In the genomic region with DNA sequence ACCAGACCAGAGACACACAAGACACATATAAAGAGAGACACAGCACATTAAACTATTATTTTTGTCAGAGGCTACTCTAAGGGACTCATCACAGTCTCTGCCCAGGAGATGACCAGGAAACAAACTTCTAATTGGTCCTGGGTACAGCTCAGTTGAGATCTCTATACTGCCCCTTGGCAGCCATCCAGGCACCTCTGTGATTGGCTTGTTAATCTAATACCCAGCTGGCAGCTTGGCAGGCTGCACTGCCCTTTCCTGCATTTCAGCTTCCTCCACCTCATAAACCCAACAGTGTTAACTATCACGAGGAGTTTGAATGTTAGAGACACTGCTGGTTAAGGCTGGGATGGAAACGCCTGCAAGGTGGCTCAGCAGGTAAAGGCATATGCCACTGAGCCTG, we compare ENCODE assay signal across 21 mouse cellular contexts. TPM values are rescaled to one million over a fixed set of nuclear protein-coding genes. Genes with fewer than 3 reads are reported as not detected.
DNase-seq lines count a peak whose midpoint lies in the region; ATAC-seq lines count a peak whose summit lies in the region.
"Had no signal": no experiment of that assay in that cellular context is flagged by ENCODE, and none has a peak within 500 bp of the region (broad histone marks: within the 10 kb centered on the region; RNA-seq: fewer than 3 reads in every experiment).

No protein-coding gene starts in this region.

- H3K9me3 ChIP-seq in heart, embryonic 10.5 days, result no peaks in the 10 kb centered on the region
- H3K9me3 ChIP-seq: embryonic facial prominence, embryonic 10.5 days; forebrain, embryonic 15.5 days; hindbrain, embryonic 12.5 days; intestine, embryonic 15.5 days; neural tube, embryonic 13.5 days had no signal

- no peak for ATAC-seq in cerebellum, adult (ENCODE audit: insufficient number of reproducible peaks, low FRiP score, low TSS enrichment)
- ATAC-seq: forebrain, embryonic 15.5 days; intestine, embryonic 15.5 days; lung, postnatal 0 days had no signal

- peaks cover 14% of the 10 kb centered on the region for H3K4me1 ChIP-seq in heart, embryonic 10.5 days
- H3K4me1 ChIP-seq: forebrain, embryonic 15.5 days; hindbrain, embryonic 12.5 days; intestine, embryonic 15.5 days; neural tube, embryonic 13.5 days had no signal

- 78% methylated on average over 2 of the region's 2 CpGs for WGBS in heart, embryonic 10.5 days

- H3K4me3 ChIP-seq in heart, embryonic 10.5 days, result no peak overlapping the region
- H3K4me3 ChIP-seq: embryonic facial prominence, embryonic 10.5 days; forebrain, embryonic 15.5 days; heart, adult 2 months; hindbrain, embryonic 12.5 days; intestine, embryonic 15.5 days; neural tube, embryonic 13.5 days had no signal

- peak; percentile 65 to 70 for DNase-seq in cerebellum, postnatal 10 days
- DNase-seq in kidney, postnatal 14 days, result peak; percentile 14
- no peak for DNase-seq in kidney, adult 18-20 months
- peak; percentile 91 for DNase-seq in retina, postnatal 1 day
- no peak for DNase-seq in retina, embryonic 14.5 days (ENCODE audit: low spot score)
- DNase-seq in skeletal muscle tissue, adult 2 months (ENCODE audit: low read depth, low spot score), result peak; percentile 55
- DNase-seq in heart, embryonic 10.5 days (ENCODE audit: low spot score), result no peak
- DNase-seq: adrenal gland, adult 2 months; cerebellum, adult 11 months; heart, adult 2 months; spleen, adult 18-20 months had no signal

- H3K36me3 ChIP-seq in heart, embryonic 10.5 days, result 0 out of 2 replicates have a peak, but pooled peaks cover 4% of the 10 kb centered on the region
- H3K36me3 ChIP-seq: intestine, embryonic 15.5 days had no signal

- H3K27me3 ChIP-seq in heart, embryonic 10.5 days (ENCODE audit: insufficient read depth, poor library complexity, severe bottlenecking), result no peaks in the 10 kb centered on the region
- H3K27me3 ChIP-seq: forebrain, embryonic 15.5 days; hindbrain, embryonic 12.5 days; intestine, embryonic 15.5 days; neural tube, embryonic 13.5 days had no signal

- H3K27ac ChIP-seq in heart, embryonic 10.5 days, result no peak overlapping the region
- H3K27ac ChIP-seq: embryonic facial prominence, embryonic 10.5 days; forebrain, embryonic 15.5 days; heart, adult 2 months; hindbrain, embryonic 12.5 days; intestine, embryonic 15.5 days; liver, embryonic 14.5 days; neural tube, embryonic 13.5 days had no signal

RNA-seq across cellular contexts. Expression of gene Ankrd10, which starts 7.6 kb away (rescaled TPM):
- polyA plus RNA-seq in heart, embryonic 10.5 days (2016; fragmentation: Nextera tagmentation; extraction: Ambion mirVana), result 69.4 and 91.2 TPM in 2 replicates

RNA-seq across cellular contexts. Expression of gene 1700016D06Rik, which starts 57.7 kb away (rescaled TPM):
- not detected in 2 replicates for polyA plus RNA-seq in heart, embryonic 10.5 days (2016; fragmentation: Nextera tagmentation; extraction: Ambion mirVana)
- polyA plus RNA-seq: adrenal gland, adult 2 months; embryonic facial prominence, embryonic 10.5 days; heart, adult 2 months; heart, embryonic 16.5 days; hindbrain, embryonic 12.5 days; intestine, embryonic 15.5 days; liver, embryonic 14.5 days; lung, postnatal 0 days; neural tube, embryonic 13.5 days; stomach, embryonic 14.5 days had no signal

Comparison
In these comparisons a context has a peak if more than half of its experiments do, and no peak if none do; other contexts are left out.
1. DNase-seq: peak in cerebellum, postnatal 10 days (2 of 2), kidney, postnatal 14 days (single experiment), retina, postnatal 1 day (single experiment) and skeletal muscle tissue, adult 2 months (single experiment); none in kidney, adult 18-20 months (single experiment), retina, embryonic 14.5 days (single experiment) and heart, embryonic 10.5 days (single experiment).